Mouse (Mus musculus) intestine, postnatal 0 days (tissue): ENCODE results near the gene Pknox2. TPM values are rescaled to one million over a fixed set of nuclear protein-coding genes. Genes with fewer than 3 reads are reported as not detected.

Experiments
- ATAC-seq: fragments of 200-750 bp; cut with Nextera tagmentation; 2 replicates; pipeline ENCODE4 v1.8.0; 2017; ENCODE audit warnings: mild to moderate bottlenecking, moderate TSS enrichment, moderate library complexity
- H3K27ac ChIP-seq: fragments of 300-500 bp; sonication (generic); 2 replicates; pipeline ENCODE4 v1.5.1; 2014; ENCODE audit warnings: mild to moderate bottlenecking, low read depth, low read length, moderate library complexity
- H3K27me3 ChIP-seq: fragments of 300-500 bp; sonication (generic); replicated peaks from 2 replicates; pipeline ENCODE4 v1.6.1; 2014; ENCODE audit warnings: low read length, mixed read lengths; ENCODE audit not compliant: control insufficient read depth, insufficient read depth
- H3K36me3 ChIP-seq: fragments of 300-500 bp; sonication (generic); 2 replicates; pipeline ENCODE4 v1.6.1; 2014; ENCODE audit warnings: mild to moderate bottlenecking, moderate library complexity; ENCODE audit not compliant: control insufficient read depth, insufficient read depth
- H3K4me1 ChIP-seq: fragments of 300-500 bp; sonication (generic); replicated peaks from 2 replicates; pipeline ENCODE4 v1.6.1; 2014; ENCODE audit warnings: antibody characterized with exemption, low read length, mixed read lengths; ENCODE audit not compliant: control insufficient read depth, insufficient read depth
- H3K4me2 ChIP-seq: fragments of 300-500 bp; sonication (generic); replicated peaks from 2 replicates; pipeline ENCODE4 v1.6.1; 2014; ENCODE audit warnings: low read depth, mild to moderate bottlenecking, moderate library complexity
- H3K4me3 ChIP-seq: fragments of 300-500 bp; sonication (generic); 2 replicates; pipeline ENCODE4 v1.5.1; 2014; ENCODE audit warnings: low read depth, low read length
- H3K9ac ChIP-seq: fragments of 300-500 bp; sonication (generic); 2 replicates; pipeline ENCODE4 v1.6.1; 2014; ENCODE audit warnings: mild to moderate bottlenecking, low read depth, low read length
- H3K9me3 ChIP-seq: fragments of 300-500 bp; sonication (generic); 2 replicates; pipeline ENCODE4 v1.6.1; 2016; ENCODE audit warnings: mixed run types; ENCODE audit not compliant: control insufficient read depth
- CTCF ChIP-seq: sonication (generic); IDR thresholded peaks from 2 replicates; pipeline ENCODE4 v1.5.1; 2016; ENCODE audit warnings: low read depth, mild to moderate bottlenecking, control low read depth, antibody characterized with exemption, moderate library complexity
- WGBS: fragments of 180-500 bp; shearing (Covaris S2); extraction: QIAGEN DNeasy Blood & Tissue Kit; methylation state at CpG from one replicate; pipeline ENCODE4 v1.1.7; 2014; 5-methylcytosine and 5-hydroxymethylcytosine counted together
- polyA plus RNA-seq: library from polyadenylated mRNA; unstranded; fragments of >200 nt; fragmentation: Nextera tagmentation; extraction: Ambion mirVana; gene quantifications from 2 replicates; pipeline ENCODE4 v1.2.1, GENCODE M21; 2015

Gene Pknox2
- 2.4 and 2.8 TPM in 2 replicates for polyA plus RNA-seq

GRCm38 (mm10) chr9:37147359-37147685 is at the start of gene Pknox2:
Gene Pknox2 (minus strand): TSS chr9:37147407.
- H3K27me3 ChIP-seq: peaks cover 26% of the 10 kb centered on the region
- no peaks in the 10 kb centered on the region for H3K4me1 ChIP-seq
- H3K36me3 ChIP-seq: no peaks in the 10 kb centered on the region
- H3K4me2 ChIP-seq: peak within 1 kb of the TSS; percentile 98
- H3K4me3 ChIP-seq: peak within 1 kb of the TSS; percentile 70
- H3K27ac ChIP-seq: peak within 1 kb of the TSS; percentile 88
- WGBS: 3% methylated on average over 9 of the region's 13 CpGs
- H3K9me3 ChIP-seq: no peaks in the 10 kb centered on the region
- peak; percentile 73 for ATAC-seq
- H3K9ac ChIP-seq: peak within 1 kb of the TSS; percentile 70
- TF ChIP-seq CTCF: peak; percentile 78

- Histone ChIP-seq H3K9me3 (no peaks in the 10 kb centered on the region), H3K4me1 (no peaks in the 10 kb centered on the region), H3K9ac (no peak overlapping the region), H3K4me3 (no peak overlapping the region), H3K4me2 (no peak overlapping the region), H3K27ac (no peak overlapping the region), H3K36me3 (no peaks in the 10 kb centered on the region), H3K27me3 (no peaks in the 10 kb centered on the region)
- 86% methylated on average over 3 of the region's 3 CpGs for WGBS
- no peak for ATAC-seq
- no peak for TF ChIP-seq CTCF
Observed at GRCm38 (mm10) chr9:37188024-37188423, 40.8 kb upstream of the Pknox2 start.

GRCm38 (mm10) chr9:37187407-37187806 is 40.2 kb upstream of the Pknox2 start:
- H3K4me2 ChIP-seq: no peak overlapping the region
- H3K36me3 ChIP-seq: no peaks in the 10 kb centered on the region
- 84% methylated on average over 5 of the region's 5 CpGs for WGBS
- no peak overlapping the region for H3K4me3 ChIP-seq
- no peak for TF ChIP-seq CTCF
- no peak overlapping the region for H3K9ac ChIP-seq
- no peak for ATAC-seq
- H3K4me1 ChIP-seq: no peaks in the 10 kb centered on the region
- H3K27me3 ChIP-seq: no peaks in the 10 kb centered on the region
- H3K9me3 ChIP-seq: no peaks in the 10 kb centered on the region
- no peak overlapping the region for H3K27ac ChIP-seq

- Histone ChIP-seq H3K4me1 (no peaks in the 10 kb centered on the region), H3K9me3 (no peaks in the 10 kb centered on the region), H3K36me3 (no peaks in the 10 kb centered on the region), H3K4me2 (no peak overlapping the region), H3K27ac (no peak overlapping the region), H3K4me3 (no peak overlapping the region), H3K9ac (no peak overlapping the region), H3K27me3 (no peaks in the 10 kb centered on the region)
- ATAC-seq: no peak
- no peak for TF ChIP-seq CTCF
- 73% methylated on average over 2 of the region's 2 CpGs for WGBS
Observed at GRCm38 (mm10) chr9:37183176-37183575, 36.0 kb upstream of the Pknox2 start.

GRCm38 (mm10) chr9:37181596-37181995 is 34.4 kb upstream of the Pknox2 start:
- Histone ChIP-seq H3K9ac (no peak overlapping the region), H3K4me3 (no peak overlapping the region), H3K4me2 (no peak overlapping the region), H3K27ac (no peak overlapping the region), H3K27me3 (no peaks in the 10 kb centered on the region), H3K36me3 (no peaks in the 10 kb centered on the region), H3K4me1 (no peaks in the 10 kb centered on the region), H3K9me3 (no peaks in the 10 kb centered on the region)
- no peak for ATAC-seq
- WGBS: 75% methylated on average over 5 of the region's 5 CpGs
- TF ChIP-seq CTCF: no peak

- no peak overlapping the region for H3K4me3 ChIP-seq
- H3K27ac ChIP-seq: no peak overlapping the region
- no peak overlapping the region for H3K9ac ChIP-seq
- H3K9me3 ChIP-seq: no peaks in the 10 kb centered on the region
- H3K4me1 ChIP-seq: no peaks in the 10 kb centered on the region
- H3K4me2 ChIP-seq: no peak overlapping the region
- 83% methylated on average over 4 of the region's 4 CpGs for WGBS
- H3K27me3 ChIP-seq: no peaks in the 10 kb centered on the region
- no peak for TF ChIP-seq CTCF
- no peak for ATAC-seq
- no peaks in the 10 kb centered on the region for H3K36me3 ChIP-seq
Observed at GRCm38 (mm10) chr9:37179596-37179995, 32.4 kb upstream of the Pknox2 start.

GRCm38 (mm10) chr9:37178911-37179310 is 31.7 kb upstream of the Pknox2 start:
- Histone ChIP-seq H3K4me1 (no peaks in the 10 kb centered on the region), H3K9ac (no peak overlapping the region), H3K9me3 (no peaks in the 10 kb centered on the region), H3K36me3 (no peaks in the 10 kb centered on the region), H3K27me3 (no peaks in the 10 kb centered on the region), H3K4me2 (no peak overlapping the region), H3K27ac (no peak overlapping the region), H3K4me3 (no peak overlapping the region)
- ATAC-seq: no peak
- TF ChIP-seq CTCF: no peak
- 44% methylated on average over 4 of the region's 4 CpGs for WGBS
